Mouse (Mus musculus) erythroblast, embryonic 14.5 days (primary cell): ENCODE measurements around the gene Crebl2.

Source experiments
- GATA1 ChIP-seq: IDR thresholded peaks from 2 replicates; pipeline ENCODE4 v1.6.1; 2012; ENCODE audit warnings: low read length, inconsistent platforms, mixed read lengths
- TAL1 ChIP-seq: IDR thresholded peaks from 3 replicates; pipeline ENCODE4 v1.6.1; 2012; ENCODE audit warnings: low read length, inconsistent platforms, mixed read lengths

DNA sequence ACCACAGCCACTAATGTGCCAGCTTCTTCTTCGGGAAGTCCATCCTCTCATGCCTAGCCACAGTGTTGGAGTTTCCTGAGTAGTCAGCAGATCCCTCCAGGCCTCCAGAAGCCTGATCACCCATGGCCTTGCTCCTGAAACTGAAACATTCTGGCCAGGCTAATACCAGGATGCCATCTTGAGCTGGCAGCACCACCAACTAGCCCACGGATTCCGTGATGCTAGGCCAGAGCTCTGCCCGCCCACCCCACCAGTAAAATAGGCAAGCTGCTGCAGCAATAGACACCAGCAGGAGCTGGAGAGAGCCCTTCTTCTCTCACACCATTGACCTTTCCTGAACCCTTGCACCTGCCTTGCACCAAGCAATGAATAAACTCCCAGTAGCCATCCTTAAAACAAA lies 17.6 kb downstream of the Crebl2 start:
- no peak for TF ChIP-seq GATA1
- TF ChIP-seq TAL1: no peak
